Mouse (Mus musculus): ENCODE measurements around the gene Dedd2.

DNA sequence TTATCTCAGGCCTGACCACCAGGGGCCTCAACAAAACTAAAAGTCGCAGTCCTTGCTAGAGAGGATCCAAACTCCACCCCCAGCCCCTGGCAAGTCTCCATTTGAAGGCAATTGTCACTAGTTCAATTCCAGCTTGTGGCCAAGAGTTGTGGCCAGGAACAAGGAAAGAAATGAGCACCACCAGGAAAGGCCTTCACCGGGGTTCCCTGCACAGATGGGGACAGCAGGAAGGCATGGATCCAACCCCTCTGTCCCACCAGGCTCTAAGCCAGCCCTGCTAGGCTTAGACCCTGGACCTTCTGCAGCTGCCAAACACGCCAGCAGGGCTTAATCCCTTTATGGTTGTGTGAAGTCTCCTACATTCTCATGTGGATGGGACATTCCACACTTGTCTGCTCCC is 49.8 kb downstream of the Dedd2 start:
- TF ChIP-seq CTCF (IDR thresholded peaks at IDR 0.05; ENCODE audit: low read depth), result no peak
- no peak for TF ChIP-seq EP300 (IDR thresholded peaks at IDR 0.05; ENCODE audit: low read depth)
